Comparison of ENCODE assay signal across 1 mouse cellular context in genomic region chr14:122534017-122534924, GRCm38 (mm10).
TF ChIP-seq lines count a peak whose summit lies in the region.

Gene Pcca, plus strand, starts transcription at chr14:122534324.

TF ChIP-seq in CH12.LX, 34 proteins besides CTCF, POLR2A, EP300 and RAD21 (continued from another document):
- no peak for TF ChIP-seq RCOR1 (conservative IDR thresholded peaks at IDR 0.05; ENCODE audit: low read depth, low read length)
- TF ChIP-seq BHLHE40 (IDR thresholded peaks at IDR 0.05; ENCODE audit: low read depth, low read length): no peak
- peak; percentile 54; the same call in 1 of the 2 replicates for TF ChIP-seq ELF1 (IDR thresholded peaks at IDR 0.05; ENCODE audit: low read depth, low read length)
- peak; percentile 70 for TF ChIP-seq HCFC1 (IDR thresholded peaks at IDR 0.05; ENCODE audit: low read depth, low read length)
- TF ChIP-seq NELFE (IDR thresholded peaks at IDR 0.05; ENCODE audit: low read depth, low read length): peak; percentile 77
- peak; percentile 72 for TF ChIP-seq NRF1 (IDR thresholded peaks at IDR 0.05; ENCODE audit: low read depth, low read length)
- peak; percentile 67 for TF ChIP-seq CHD2 (IDR thresholded peaks at IDR 0.05; ENCODE audit: low read length)
TF ChIP-seq in CH12.LX: peak in this region for 15.
